Mouse (Mus musculus) liver, embryonic 16.5 days (tissue): ENCODE results near the gene Cebpg. TPM values are rescaled to one million over a fixed set of nuclear protein-coding genes. Genes with fewer than 3 reads are reported as not detected.

Source experiments
- ATAC-seq: fragments of 200-750 bp; cut with Nextera tagmentation; 2 replicates; pipeline ENCODE4 v1.8.0; 2017; ENCODE audit warnings: low read depth, mild to moderate bottlenecking, moderate number of reproducible peaks, moderate library complexity
- H3K27ac ChIP-seq: fragments of 300-500 bp; sonication (generic); 2 replicates; pipeline ENCODE4 v1.5.1; 2014; ENCODE audit warnings: mild to moderate bottlenecking, low read length
- H3K27me3 ChIP-seq: fragments of 300-500 bp; sonication (generic); 2 replicates; pipeline ENCODE4 v1.6.1; 2014; ENCODE audit warnings: low read depth, low read length, mixed read lengths; ENCODE audit not compliant: control insufficient read depth, insufficient read depth
- H3K36me3 ChIP-seq: fragments of 300-500 bp; sonication (generic); 2 replicates; pipeline ENCODE4 v1.6.1; 2014; ENCODE audit warnings: mild to moderate bottlenecking; ENCODE audit not compliant: control insufficient read depth, insufficient read depth
- H3K4me1 ChIP-seq: fragments of 300-500 bp; sonication (generic); 2 replicates; pipeline ENCODE4 v1.6.1; 2014; ENCODE audit warnings: low read depth, low read length, mixed read lengths; ENCODE audit not compliant: control insufficient read depth
- H3K4me2 ChIP-seq: fragments of 300-500 bp; sonication (generic); 2 replicates; pipeline ENCODE4 v1.6.1; 2014; ENCODE audit warnings: low read depth, low read length, mixed read lengths
- H3K4me3 ChIP-seq: fragments of 300-500 bp; sonication (generic); 2 replicates; pipeline ENCODE4 v1.5.1; 2014; ENCODE audit warnings: low read depth, mild to moderate bottlenecking, low read length
- H3K9ac ChIP-seq: fragments of 300-500 bp; sonication (generic); 2 replicates; pipeline ENCODE4 v1.6.1; 2014; ENCODE audit warnings: low read depth, low read length
- H3K9me3 ChIP-seq: fragments of 300-500 bp; sonication (generic); replicated peaks from 2 replicates; pipeline ENCODE4 v1.6.1; 2016; ENCODE audit warnings: low read length; ENCODE audit not compliant: control insufficient read depth
- WGBS: fragments of 180-500 bp; shearing (Covaris S2); extraction: QIAGEN DNeasy Blood & Tissue Kit; methylation state at CpG from one replicate; pipeline ENCODE4 v1.1.7; 2014; ENCODE audit not compliant: insufficient replicate concordance; 5-methylcytosine and 5-hydroxymethylcytosine counted together
- polyA plus RNA-seq: library from polyadenylated mRNA; unstranded; fragments of >200 nt; fragmentation: Nextera tagmentation; extraction: Ambion mirVana; gene quantifications from 2 replicates; pipeline ENCODE4 v1.2.1, GENCODE M21; 2015

The Cebpg gene
- polyA plus RNA-seq, 1 experiment from 2014 or later: 21.4 TPM

DNA sequence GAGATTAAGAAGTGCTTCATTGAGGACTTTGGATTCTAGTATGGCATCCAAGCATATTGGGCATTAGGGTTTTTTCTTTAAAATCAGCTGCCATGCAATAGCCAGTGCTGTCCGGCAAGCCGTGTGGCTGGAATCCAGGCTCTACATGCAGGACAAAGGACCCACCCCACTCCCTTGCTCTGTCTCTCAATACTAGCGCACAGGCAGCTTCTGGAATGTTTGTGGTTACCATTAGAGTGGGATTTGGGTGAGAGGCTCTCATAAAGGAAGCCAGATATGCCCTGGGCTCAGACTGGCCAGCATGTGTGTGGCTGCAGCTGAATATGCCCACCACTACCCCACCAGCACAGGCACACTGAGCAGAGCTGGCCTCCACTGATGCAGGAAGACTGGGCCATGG lies 26.7 kb downstream of the Cebpg start:
- Histone ChIP-seq H3K27ac (no peak overlapping the region), H3K4me3 (no peak overlapping the region), H3K9me3 (no peaks in the 10 kb centered on the region), H3K4me1 (peaks cover 6% of the 10 kb centered on the region), H3K9ac (no peak overlapping the region), H3K27me3 (no peaks in the 10 kb centered on the region), H3K36me3 (no peaks in the 10 kb centered on the region), H3K4me2 (no peak overlapping the region)
- WGBS: 74% methylated on average over 3 of the region's 3 CpGs
- no peak for ATAC-seq

GRCm38 (mm10) chr7:35029228-35029627 lies 27.1 kb downstream of the Cebpg start:
- Histone ChIP-seq H3K36me3 (no peaks in the 10 kb centered on the region), H3K9me3 (no peaks in the 10 kb centered on the region), H3K27ac (no peak overlapping the region), H3K27me3 (no peaks in the 10 kb centered on the region), H3K9ac (no peak overlapping the region), H3K4me2 (no peak overlapping the region), H3K4me3 (no peak overlapping the region), H3K4me1 (peaks cover 6% of the 10 kb centered on the region)
- WGBS: 35% methylated on average over 5 of the region's 5 CpGs
- ATAC-seq: no peak

DNA sequence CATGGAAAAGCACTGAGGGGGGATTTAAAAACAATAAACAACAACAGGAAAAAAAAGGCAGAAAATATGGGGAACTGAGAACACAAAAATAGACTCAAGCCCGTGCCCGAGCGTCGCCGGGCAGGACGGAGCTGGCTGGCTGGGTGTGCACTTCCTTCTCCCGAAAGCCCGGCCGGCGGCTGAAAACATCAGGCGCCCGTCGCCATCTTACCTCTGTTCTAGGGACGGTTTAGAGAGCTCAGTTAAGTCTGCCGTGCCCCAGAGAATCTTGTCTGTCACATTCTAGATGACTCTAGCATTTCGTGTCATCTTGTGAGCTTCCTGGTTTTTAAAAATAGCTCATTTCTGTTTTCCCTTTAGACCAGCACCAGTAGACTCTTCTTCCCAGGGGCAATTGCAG lies 27.8 kb downstream of the Cebpg start:
- Histone ChIP-seq H3K27me3 (no peaks in the 10 kb centered on the region), H3K36me3 (no peaks in the 10 kb centered on the region), H3K27ac (no peak overlapping the region), H3K9me3 (no peaks in the 10 kb centered on the region), H3K4me1 (peaks cover 6% of the 10 kb centered on the region), H3K4me2 (no peak overlapping the region), H3K9ac (no peak overlapping the region), H3K4me3 (no peak overlapping the region)
- ATAC-seq: no peak
- 44% methylated on average over 16 of the region's 16 CpGs for WGBS

DNA sequence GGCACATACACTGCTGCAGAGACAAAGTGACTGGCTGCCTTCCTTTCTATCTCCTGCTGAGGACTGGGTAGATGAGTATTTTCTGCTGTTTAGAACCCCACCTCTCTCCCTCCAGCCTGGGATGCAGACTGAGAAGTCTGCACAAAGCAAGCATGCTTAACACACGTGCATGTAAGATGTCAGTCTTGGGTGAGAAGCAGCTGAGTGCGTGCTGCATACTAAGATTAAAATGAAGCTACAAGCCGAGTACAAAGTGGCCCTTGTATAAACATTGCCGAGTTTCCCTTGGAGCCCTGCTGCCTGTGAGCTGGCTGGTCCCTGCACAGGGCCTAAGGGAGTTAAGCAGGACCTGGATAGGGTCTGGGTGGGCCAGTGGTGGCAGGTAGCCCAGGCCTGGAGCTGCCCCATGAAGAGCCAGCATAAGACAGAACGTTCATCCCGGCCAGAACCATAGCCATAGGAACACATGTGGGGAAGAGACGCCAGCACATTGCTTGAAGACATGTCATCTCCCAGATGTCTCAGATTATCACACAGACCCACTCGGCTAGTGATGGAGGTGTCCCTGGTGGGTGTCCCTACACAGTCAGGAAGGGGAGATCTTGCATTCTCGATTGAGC lies 28.5 kb downstream of the Cebpg start:
- Histone ChIP-seq H3K4me1 (peaks cover 6% of the 10 kb centered on the region), H3K36me3 (no peaks in the 10 kb centered on the region), H3K4me2 (no peak overlapping the region), H3K9me3 (no peaks in the 10 kb centered on the region), H3K9ac (no peak overlapping the region), H3K27me3 (no peaks in the 10 kb centered on the region), H3K27ac (no peak overlapping the region), H3K4me3 (no peak overlapping the region)
- no peak for ATAC-seq
- WGBS: 63% methylated on average over 9 of the region's 9 CpGs

DNA sequence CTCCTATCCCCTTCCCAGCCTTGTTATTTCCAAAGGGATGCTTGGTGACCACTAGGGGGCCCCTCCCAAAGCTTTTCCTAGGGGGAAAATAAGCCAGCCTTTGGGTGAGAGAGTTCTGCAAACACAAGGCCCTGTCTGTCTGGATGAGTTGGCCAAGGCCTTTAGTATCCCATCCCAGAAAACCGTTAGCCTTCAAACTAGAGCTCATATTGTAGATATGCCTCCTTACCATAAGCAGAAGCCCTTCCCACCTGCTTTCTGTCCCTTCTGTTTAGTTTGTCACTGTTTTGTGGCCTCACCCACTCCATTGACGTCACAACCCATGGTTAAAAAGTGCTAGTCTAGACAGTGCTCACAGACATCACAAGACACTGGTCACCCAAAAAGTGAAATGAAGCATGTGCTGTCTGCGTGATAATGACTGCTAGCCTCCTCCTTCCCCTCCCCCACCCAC lies 29.5 kb downstream of the Cebpg start:
- H3K36me3 ChIP-seq: no peaks in the 10 kb centered on the region
- H3K4me3 ChIP-seq: no peak overlapping the region
- H3K27me3 ChIP-seq: no peaks in the 10 kb centered on the region
- H3K9ac ChIP-seq: no peak overlapping the region
- ATAC-seq: peak; percentile 28
- no peaks in the 10 kb centered on the region for H3K9me3 ChIP-seq
- H3K4me2 ChIP-seq: no peak overlapping the region
- WGBS: 50% methylated on average over 3 of the region's 3 CpGs
- H3K27ac ChIP-seq: no peak overlapping the region
- peaks cover 6% of the 10 kb centered on the region for H3K4me1 ChIP-seq

DNA sequence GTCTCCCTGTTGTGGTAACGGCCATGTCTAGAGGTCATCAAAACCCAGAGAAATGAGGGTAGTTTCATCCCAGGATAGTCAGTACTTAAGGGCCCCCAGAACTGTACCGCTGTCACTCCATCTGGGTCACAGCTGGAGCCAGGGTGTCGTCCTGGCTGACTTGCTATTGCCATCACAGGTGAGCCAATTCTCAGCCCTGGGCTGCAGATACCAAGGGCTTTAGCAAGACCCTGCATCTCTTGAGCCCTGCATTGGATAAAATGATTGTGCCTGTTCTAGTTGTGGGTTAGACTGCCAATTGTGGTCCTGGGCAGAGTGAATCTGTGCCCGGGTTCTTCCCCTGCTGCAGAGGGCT lies 30.1 kb downstream of the Cebpg start:
- Histone ChIP-seq H3K9ac (no peak overlapping the region), H3K4me1 (peaks cover 6% of the 10 kb centered on the region), H3K27ac (no peak overlapping the region), H3K4me2 (no peak overlapping the region), H3K36me3 (no peaks in the 10 kb centered on the region), H3K9me3 (no peaks in the 10 kb centered on the region), H3K4me3 (no peak overlapping the region), H3K27me3 (no peaks in the 10 kb centered on the region)
- 76% methylated on average over 4 of the region's 4 CpGs for WGBS
- no peak for ATAC-seq

- Histone ChIP-seq H3K36me3 (no peaks in the 10 kb centered on the region), H3K9me3 (no peaks in the 10 kb centered on the region), H3K4me1 (peaks cover 6% of the 10 kb centered on the region), H3K27me3 (no peaks in the 10 kb centered on the region), H3K4me2 (no peak overlapping the region), H3K27ac (no peak overlapping the region), H3K9ac (no peak overlapping the region), H3K4me3 (no peak overlapping the region)
- peak; percentile 30; the same call in 1 of the 2 replicates for ATAC-seq
- 43% methylated on average over 5 of the region's 5 CpGs for WGBS
These were observed 30.7 kb downstream of the Cebpg start for GRCm38 (mm10) chr7:35025409-35026275.

- H3K4me1 ChIP-seq: peaks cover 4% of the 10 kb centered on the region
- H3K9me3 ChIP-seq: no peaks in the 10 kb centered on the region
- ATAC-seq: no peak
- H3K27me3 ChIP-seq: no peaks in the 10 kb centered on the region
- WGBS: 58% methylated on average over 1 of the region's 1 CpGs
- H3K4me3 ChIP-seq: no peak overlapping the region
- H3K4me2 ChIP-seq: no peak overlapping the region
- no peak overlapping the region for H3K27ac ChIP-seq
- H3K9ac ChIP-seq: no peak overlapping the region
- H3K36me3 ChIP-seq: no peaks in the 10 kb centered on the region
These were observed 31.9 kb downstream of the Cebpg start for GRCm38 (mm10) chr7:35024426-35024825.

- ATAC-seq: no peak
- no peaks in the 10 kb centered on the region for H3K27me3 ChIP-seq
- no peaks in the 10 kb centered on the region for H3K4me1 ChIP-seq
- H3K4me2 ChIP-seq: no peak overlapping the region
- no peaks in the 10 kb centered on the region for H3K9me3 ChIP-seq
- no peak overlapping the region for H3K27ac ChIP-seq
- H3K9ac ChIP-seq: no peak overlapping the region
- H3K4me3 ChIP-seq: no peak overlapping the region
- 60% methylated on average over 4 of the region's 4 CpGs for WGBS
- no peaks in the 10 kb centered on the region for H3K36me3 ChIP-seq
These were observed 33.1 kb downstream of the Cebpg start for GRCm38 (mm10) chr7:35023251-35023650.
